Mouse (Mus musculus) kidney, adult 9 months (tissue): ENCODE measurements around the gene Olfr1245.
"Not testable (repeated sequence)": the region's sequence is repeated elsewhere in the genome, so short reads cannot be mapped to it uniquely, and the experiment has no call there.

Experiments
- DNase-seq: peaks from one replicate; pipeline ENCODE4 v3.0.0; 2022

The Olfr1245 gene

GRCm38 (mm10) chr2:89578347-89578746 lies at the start of gene Olfr1245:
TSS of gene Olfr1245 (minus strand) at chr2:89578447.
- no peak for DNase-seq

- not testable (repeated sequence) for DNase-seq
These were observed 39.9 kb upstream of the Olfr1245 start, which contains the start of gene Olfr1248 for GRCm38 (mm10) chr2:89618145-89618544. TSS of gene Olfr1248 (minus strand) at chr2:89618245.

GRCm38 (mm10) chr2:89614030-89614429 lies 35.8 kb upstream of the Olfr1245 start, which contains the start of gene Olfr1247:
TSS of gene Olfr1247 (minus strand) at chr2:89614130.
- DNase-seq, result no peak

GRCm38 (mm10) chr2:89593057-89593456 lies 14.8 kb upstream of the Olfr1245 start, which contains the start of gene Olfr1246:
TSS of gene Olfr1246 (minus strand) at chr2:89593157.
- DNase-seq, result no peak

- not testable (repeated sequence) for DNase-seq
These were observed 15.5 kb downstream of the Olfr1245 start for GRCm38 (mm10) chr2:89562706-89563105.

- DNase-seq, result no peak
These were observed 33.7 kb downstream of the Olfr1245 start for GRCm38 (mm10) chr2:89544516-89544915.

GRCm38 (mm10) chr2:89539923-89540322 lies 38.3 kb downstream of the Olfr1245 start:
- no peak for DNase-seq

GRCm38 (mm10) chr2:89531387-89531786 lies 46.9 kb downstream of the Olfr1245 start, which contains the start of gene Olfr1243:
TSS of gene Olfr1243 (minus strand) at chr2:89531487.
- DNase-seq, result no peak
